Mouse (Mus musculus) liver (tissue): ENCODE data around the gene Ggps1.

Experiments used
- DNase-seq: peaks from one replicate; pipeline ENCODE4 v3.0.0-alpha.2; 2020; ENCODE audit warnings: mixed read lengths

Gene Ggps1

GRCm38 (mm10) chr13:14063013-14063941 lies at the start of gene Ggps1, which contains the start of gene Arid4b:
Gene Ggps1, minus strand, starts transcription at chr13:14063488.
Gene Arid4b, plus strand, starts transcription at chr13:14063232.
- peak; percentile 95 for DNase-seq

- DNase-seq, result no peak
Measured at GRCm38 (mm10) chr13:14111146-14111545, 47.9 kb upstream of the Ggps1 start.

GRCm38 (mm10) chr13:14110154-14110873 lies 47.0 kb upstream of the Ggps1 start:
- no peak for DNase-seq

GRCm38 (mm10) chr13:14103026-14103425 lies 39.7 kb upstream of the Ggps1 start:
- DNase-seq, result no peak

GRCm38 (mm10) chr13:14088669-14089068 lies 25.4 kb upstream of the Ggps1 start:
- no peak for DNase-seq

GRCm38 (mm10) chr13:14075326-14075725 lies 12.0 kb upstream of the Ggps1 start:
- DNase-seq, result no peak

GRCm38 (mm10) chr13:14074371-14074770 lies 11.1 kb upstream of the Ggps1 start:
- DNase-seq, result no peak

GRCm38 (mm10) chr13:14069291-14069690 lies 6.0 kb upstream of the Ggps1 start:
- DNase-seq, result no peak

- no peak for DNase-seq
Measured at GRCm38 (mm10) chr13:14068035-14068434, 4.7 kb upstream of the Ggps1 start.

- no peak for DNase-seq
Measured at GRCm38 (mm10) chr13:14065701-14066100, 2.4 kb upstream of the Ggps1 start.

- no peak for DNase-seq
Measured at GRCm38 (mm10) chr13:14065028-14065380, 1.7 kb upstream of the Ggps1 start.

GRCm38 (mm10) chr13:14064341-14065027 lies 1.2 kb upstream of the Ggps1 start:
- DNase-seq, result peak; percentile 53

- DNase-seq, result no peak
Measured at GRCm38 (mm10) chr13:14063942-14064271, 619 bp upstream of the Ggps1 start.

GRCm38 (mm10) chr13:14062209-14063012 lies 877 bp downstream of the Ggps1 start:
- no peak for DNase-seq

- DNase-seq, result no peak
Measured at GRCm38 (mm10) chr13:14059582-14059981, 3.7 kb downstream of the Ggps1 start.

- no peak for DNase-seq
Measured at GRCm38 (mm10) chr13:14056801-14057200, 6.5 kb downstream of the Ggps1 start.

GRCm38 (mm10) chr13:14049878-14050277 lies 13.4 kb downstream of the Ggps1 start:
- DNase-seq, result no peak

GRCm38 (mm10) chr13:14044521-14044920 lies 18.8 kb downstream of the Ggps1 start:
- no peak for DNase-seq

GRCm38 (mm10) chr13:14043851-14044250 lies 19.4 kb downstream of the Ggps1 start:
- no peak for DNase-seq

- DNase-seq, result no peak
Measured at GRCm38 (mm10) chr13:14040186-14040585, 23.1 kb downstream of the Ggps1 start.

- DNase-seq, result peak; percentile 93
Measured at GRCm38 (mm10) chr13:14039292-14039965, 23.9 kb downstream of the Ggps1 start, which contains the start of gene Tbce. Gene Tbce, minus strand, starts transcription at chr13:14039638.

GRCm38 (mm10) chr13:14038911-14039291 lies 24.4 kb downstream of the Ggps1 start:
- no peak for DNase-seq
